Mouse (Mus musculus): ENCODE data around the gene Slc8a1. TPM values are rescaled to one million over a fixed set of nuclear protein-coding genes. Genes with fewer than 3 reads are reported as not detected.

Gene Slc8a1
- polyA plus RNA-seq (2012; ENCODE audit: insufficient read depth, low replicate concordance) = 0.14 and 0.46 TPM in 2 replicates

DNA sequence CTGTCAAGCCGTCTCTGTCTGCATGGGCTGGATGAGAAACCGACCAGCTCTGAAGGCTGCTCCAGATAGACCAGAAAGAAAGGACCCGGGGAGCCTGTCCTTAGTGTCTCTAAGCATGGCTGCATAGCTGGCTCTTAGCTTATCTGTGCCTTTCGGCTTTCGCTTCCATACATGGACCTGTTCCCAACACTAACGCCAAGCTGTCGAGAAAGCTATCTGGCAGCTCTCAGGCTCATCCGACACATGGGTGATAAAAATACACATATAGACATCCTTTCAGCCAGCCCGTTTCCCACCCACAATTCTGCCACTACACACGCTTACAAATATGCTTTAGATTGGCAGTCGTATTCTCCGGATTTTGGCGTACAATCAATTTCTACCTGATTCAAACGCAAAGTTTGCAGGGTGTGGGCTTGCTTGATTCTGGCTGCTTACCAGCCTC lies at the start of gene Slc8a1:
Slc8a1 (minus strand) TSS at position 67 of the 445 bp plus-strand sequence.
- Histone ChIP-seq H3K9me3 (no peaks in the 10 kb centered on the region), H3K4me3 (replicated peaks) (no peak within 1 kb of the TSS), H3K36me3 (replicated peaks; ENCODE audit: low read length) (no peaks in the 10 kb centered on the region), H3K27me3 (replicated peaks) (no peaks in the 10 kb centered on the region), H3K4me1 (no peaks in the 10 kb centered on the region)
- TF ChIP-seq FLI1 (IDR thresholded peaks at IDR 0.05; ENCODE audit: low read length) (no peak), GATA1 (IDR thresholded peaks at IDR 0.05; ENCODE audit: borderline replicate concordance, low read length) (no peak)

GRCm38 (mm10) chr17:81787350-81787749 lies 49.2 kb upstream of the Slc8a1 start:
- TF ChIP-seq GATA1 (IDR thresholded peaks at IDR 0.05; ENCODE audit: borderline replicate concordance, low read length) (no peak), FLI1 (IDR thresholded peaks at IDR 0.05; ENCODE audit: low read length) (no peak)
- Histone ChIP-seq H3K27me3 (replicated peaks) (no peaks in the 10 kb centered on the region), H3K4me1 (peaks cover 6% of the 10 kb centered on the region), H3K36me3 (replicated peaks; ENCODE audit: low read length) (no peaks in the 10 kb centered on the region), H3K9me3 (no peaks in the 10 kb centered on the region), H3K4me3 (replicated peaks) (no peak overlapping the region)

- no peak for TF ChIP-seq GATA1 (IDR thresholded peaks at IDR 0.05; ENCODE audit: borderline replicate concordance, low read length)
- no peak for TF ChIP-seq FLI1 (IDR thresholded peaks at IDR 0.05; ENCODE audit: low read length)
- Histone ChIP-seq H3K4me1 (peaks cover 32% of the 10 kb centered on the region), H3K4me3 (replicated peaks) (peak overlapping the region; percentile 68), H3K27me3 (replicated peaks) (no peaks in the 10 kb centered on the region), H3K36me3 (replicated peaks; ENCODE audit: low read length) (no peaks in the 10 kb centered on the region), H3K9me3 (no peaks in the 10 kb centered on the region)
Observed at GRCm38 (mm10) chr17:81782326-81782725, 44.1 kb upstream of the Slc8a1 start.

- TF ChIP-seq FLI1 (IDR thresholded peaks at IDR 0.05; ENCODE audit: low read length) (no peak), GATA1 (IDR thresholded peaks at IDR 0.05; ENCODE audit: borderline replicate concordance, low read length) (no peak)
- no peaks in the 10 kb centered on the region for H3K36me3 ChIP-seq (replicated peaks; ENCODE audit: low read length)
Observed at GRCm38 (mm10) chr17:81781491-81781890, 43.3 kb upstream of the Slc8a1 start.

DNA sequence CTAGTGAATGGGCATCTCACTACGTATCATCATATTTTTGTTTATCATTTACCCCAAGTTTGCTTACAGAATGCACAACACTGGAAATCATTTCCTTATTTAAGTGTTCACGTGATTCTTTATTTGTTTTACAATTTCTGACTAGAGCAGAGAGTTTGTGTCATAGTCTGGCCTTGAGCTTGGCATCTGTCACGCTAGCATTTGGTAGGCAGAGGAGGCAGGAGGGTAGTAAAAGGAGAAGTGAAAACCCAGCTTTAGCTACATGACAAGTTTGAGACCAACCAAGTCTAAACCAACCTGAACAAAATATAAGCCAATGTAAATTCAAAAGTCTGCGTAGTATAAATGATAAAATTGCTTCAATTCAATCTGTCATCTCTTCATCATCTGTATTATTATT lies 41.7 kb upstream of the Slc8a1 start:
- no peak overlapping the region for H3K4me3 ChIP-seq (replicated peaks)
- peaks cover 36% of the 10 kb centered on the region for H3K4me1 ChIP-seq
- no peaks in the 10 kb centered on the region for H3K36me3 ChIP-seq (replicated peaks; ENCODE audit: low read length)
- no peaks in the 10 kb centered on the region for H3K27me3 ChIP-seq (replicated peaks)
- H3K9me3 ChIP-seq = no peaks in the 10 kb centered on the region
- TF ChIP-seq FLI1 (IDR thresholded peaks at IDR 0.05; ENCODE audit: low read length) (no peak), GATA1 (IDR thresholded peaks at IDR 0.05; ENCODE audit: borderline replicate concordance, low read length) (no peak)

More at GRCm38 (mm10) chr17:81781491-81781890, 43.3 kb upstream of the Slc8a1 start:
- H3K4me3 ChIP-seq (replicated peaks) = no peak overlapping the region
- H3K4me1 ChIP-seq = peaks cover 32% of the 10 kb centered on the region
- no peaks in the 10 kb centered on the region for H3K9me3 ChIP-seq
- H3K27me3 ChIP-seq (replicated peaks) = no peaks in the 10 kb centered on the region

- Histone ChIP-seq H3K4me3 (replicated peaks) (no peak overlapping the region), H3K27me3 (replicated peaks) (no peaks in the 10 kb centered on the region), H3K9me3 (no peaks in the 10 kb centered on the region), H3K36me3 (replicated peaks; ENCODE audit: low read length) (no peaks in the 10 kb centered on the region), H3K4me1 (no peaks in the 10 kb centered on the region)
- TF ChIP-seq GATA1 (IDR thresholded peaks at IDR 0.05; ENCODE audit: borderline replicate concordance, low read length) (no peak), FLI1 (IDR thresholded peaks at IDR 0.05; ENCODE audit: low read length) (no peak)
Observed at GRCm38 (mm10) chr17:81750664-81751063, 12.5 kb upstream of the Slc8a1 start.

GRCm38 (mm10) chr17:81743034-81743433 lies 4.9 kb upstream of the Slc8a1 start:
- H3K4me1 ChIP-seq = no peaks in the 10 kb centered on the region
- H3K4me3 ChIP-seq (replicated peaks) = no peak overlapping the region
- H3K36me3 ChIP-seq (replicated peaks; ENCODE audit: low read length) = no peaks in the 10 kb centered on the region
- H3K9me3 ChIP-seq = no peaks in the 10 kb centered on the region
- no peaks in the 10 kb centered on the region for H3K27me3 ChIP-seq (replicated peaks)
- no peak for TF ChIP-seq FLI1 (IDR thresholded peaks at IDR 0.05; ENCODE audit: low read length)
- TF ChIP-seq GATA1 (IDR thresholded peaks at IDR 0.05; ENCODE audit: borderline replicate concordance, low read length) = no peak

DNA sequence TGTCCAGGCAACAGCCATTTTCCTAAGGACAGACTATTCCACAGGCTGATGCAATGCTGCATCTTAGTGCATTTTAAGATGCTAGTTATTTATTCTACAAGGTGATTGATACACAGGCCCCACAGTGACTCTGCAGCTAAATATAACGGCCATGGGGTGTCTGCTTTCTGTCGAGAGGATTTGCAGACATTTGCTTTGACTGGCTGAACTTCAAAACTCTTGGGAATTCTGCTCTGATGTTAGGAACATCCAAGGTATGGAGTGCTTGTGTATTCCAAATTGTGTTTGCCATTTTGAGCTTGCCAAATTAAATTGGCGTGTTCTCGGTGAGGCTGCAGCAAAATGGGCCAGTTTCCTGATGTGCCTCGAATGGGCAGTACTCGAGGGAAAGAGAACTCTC lies 2.4 kb upstream of the Slc8a1 start:
- no peaks in the 10 kb centered on the region for H3K4me1 ChIP-seq
- H3K4me3 ChIP-seq (replicated peaks) = no peak overlapping the region
- no peaks in the 10 kb centered on the region for H3K27me3 ChIP-seq (replicated peaks)
- H3K9me3 ChIP-seq = no peaks in the 10 kb centered on the region
- TF ChIP-seq FLI1 (IDR thresholded peaks at IDR 0.05; ENCODE audit: low read length) (no peak), GATA1 (IDR thresholded peaks at IDR 0.05; ENCODE audit: borderline replicate concordance, low read length) (no peak)
- H3K36me3 ChIP-seq (replicated peaks; ENCODE audit: low read length) = no peaks in the 10 kb centered on the region

DNA sequence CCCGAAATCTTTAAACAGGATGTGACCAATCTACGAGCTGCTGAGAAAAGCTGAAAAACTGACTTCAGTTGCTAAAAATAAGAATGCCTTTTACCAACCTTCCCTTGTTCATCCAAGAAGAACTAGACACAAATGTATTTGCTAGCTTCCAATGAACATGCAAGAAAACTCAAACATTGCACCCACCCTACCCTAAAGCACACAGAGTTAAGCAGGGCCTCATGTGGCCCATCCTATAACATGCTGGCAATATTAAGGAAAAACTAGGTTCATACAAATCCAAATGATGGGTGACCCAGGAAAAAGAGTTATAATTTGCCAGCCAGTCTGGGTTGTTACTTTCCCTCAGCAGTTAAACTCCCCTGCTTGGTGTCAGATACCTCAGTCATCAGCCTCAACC lies 398 bp downstream of the Slc8a1 start:
- Histone ChIP-seq H3K36me3 (replicated peaks; ENCODE audit: low read length) (no peaks in the 10 kb centered on the region), H3K4me3 (replicated peaks) (no peak overlapping the region)

DNA sequence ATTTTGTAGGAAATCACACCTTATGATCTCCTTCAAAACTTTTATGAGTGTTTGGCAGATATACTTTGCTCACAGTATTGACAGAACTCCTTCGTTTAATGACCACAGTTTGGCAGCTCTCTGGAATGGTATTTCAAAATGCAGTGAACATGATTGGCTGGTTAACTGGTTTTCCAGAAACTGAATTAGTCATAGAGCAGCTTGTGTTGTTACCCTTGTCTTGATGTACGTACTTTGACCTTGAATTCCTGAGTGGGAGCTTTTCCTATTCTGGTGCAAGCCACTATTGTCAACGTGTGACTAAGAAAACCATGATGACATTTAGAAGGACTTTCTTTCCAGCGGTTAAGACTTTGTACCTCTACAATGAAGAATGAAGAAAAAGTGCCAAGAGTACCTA lies 868 bp downstream of the Slc8a1 start:
- no peak for TF ChIP-seq FLI1 (IDR thresholded peaks at IDR 0.05; ENCODE audit: low read length)
- TF ChIP-seq GATA1 (IDR thresholded peaks at IDR 0.05; ENCODE audit: borderline replicate concordance, low read length) = no peak
- Histone ChIP-seq H3K36me3 (replicated peaks; ENCODE audit: low read length) (no peaks in the 10 kb centered on the region), H3K9me3 (no peaks in the 10 kb centered on the region), H3K4me3 (replicated peaks) (no peak overlapping the region), H3K27me3 (replicated peaks) (no peaks in the 10 kb centered on the region), H3K4me1 (no peaks in the 10 kb centered on the region)

More for the DNA sequence above, 398 bp downstream of the Slc8a1 start:
- no peaks in the 10 kb centered on the region for H3K9me3 ChIP-seq
- H3K4me1 ChIP-seq = no peaks in the 10 kb centered on the region
- TF ChIP-seq GATA1 (IDR thresholded peaks at IDR 0.05; ENCODE audit: borderline replicate concordance, low read length) (no peak), FLI1 (IDR thresholded peaks at IDR 0.05; ENCODE audit: low read length) (no peak)
- H3K27me3 ChIP-seq (replicated peaks) = no peaks in the 10 kb centered on the region

- Histone ChIP-seq H3K9me3 (no peaks in the 10 kb centered on the region), H3K4me1 (no peaks in the 10 kb centered on the region), H3K27me3 (replicated peaks) (no peaks in the 10 kb centered on the region), H3K4me3 (replicated peaks) (no peak overlapping the region), H3K36me3 (replicated peaks; ENCODE audit: low read length) (no peaks in the 10 kb centered on the region)
- TF ChIP-seq GATA1 (IDR thresholded peaks at IDR 0.05; ENCODE audit: borderline replicate concordance, low read length) (no peak), FLI1 (IDR thresholded peaks at IDR 0.05; ENCODE audit: low read length) (no peak)
Observed at GRCm38 (mm10) chr17:81735583-81735982, 2.6 kb downstream of the Slc8a1 start.
